Mouse (Mus musculus) kidney, postnatal 4 days (tissue): ENCODE results near the gene Gm6176.
"Not testable (repeated sequence)": the region's sequence is repeated elsewhere in the genome, so short reads cannot be mapped to it uniquely, and the experiment has no call there.

Experiments used
- DNase-seq, 2 experiments: peaks; one replicate each; pipeline ENCODE4 v3.0.0; 2021; ENCODE audit warnings: mixed read lengths in 2 of 2

The Gm6176 gene

DNA sequence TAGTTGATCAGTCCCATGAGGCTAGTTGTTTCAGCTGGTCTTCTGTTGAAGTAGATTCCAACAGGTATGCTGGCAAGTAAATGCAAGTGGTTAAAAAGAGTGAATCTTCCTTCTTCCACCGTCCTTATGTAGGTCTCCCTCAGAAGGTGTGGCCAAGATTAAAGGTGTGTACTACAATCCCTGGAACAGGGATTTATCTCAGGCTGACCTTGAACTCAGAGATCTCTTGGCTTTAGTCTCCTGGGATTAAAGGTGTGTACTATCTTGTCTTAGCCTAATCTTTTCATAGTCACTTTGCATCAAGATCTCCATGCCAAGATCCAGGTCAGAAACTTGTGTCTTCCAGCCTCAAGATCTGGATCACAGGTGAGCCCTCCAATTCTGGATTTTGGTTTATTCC is at the start of gene Gm6176:
Gm6176 (minus strand) TSS at position 101 of the 400 bp plus-strand sequence.
- DNase-seq, result not testable (repeated sequence)

DNA sequence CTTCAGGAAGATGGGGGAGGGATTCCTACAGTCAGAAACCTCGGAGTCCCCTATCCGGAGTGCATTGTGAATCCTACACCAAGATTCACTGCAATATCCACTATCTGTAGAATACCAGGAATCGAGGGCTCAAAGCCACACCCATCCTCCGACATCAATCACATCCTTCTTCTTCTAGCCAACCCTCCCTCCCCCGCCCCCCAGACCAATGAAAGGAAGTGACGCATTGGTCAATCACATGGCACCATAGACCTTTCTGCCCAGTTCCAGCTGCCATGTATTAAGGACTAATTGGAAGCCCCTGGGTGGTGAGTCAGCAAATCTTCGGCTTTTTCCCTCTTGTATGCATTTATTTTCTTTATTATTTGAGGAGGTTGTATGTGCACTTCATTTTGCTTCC is 12.7 kb upstream of the Gm6176 start, which contains the start of gene Vmn1r139:
Vmn1r139 (plus strand) TSS at position 301 of the 400 bp plus-strand sequence.
- DNase-seq, result not testable (repeated sequence)

- not testable (repeated sequence) for DNase-seq
Observed at GRCm38 (mm10) chr7:22028797-22029196, 27.3 kb downstream of the Gm6176 start, which contains the start of gene Vmn1r138. Gene Vmn1r138, minus strand, starts transcription at chr7:22028897.
